Mouse (Mus musculus) frontal cortex, postnatal 10 days (tissue): ENCODE data around the gene Igfn1.

Source experiments
- DNase-seq, 2 experiments: peaks; one replicate each; pipeline ENCODE4 v3.0.0; 2022; ENCODE audit warnings: low spot score in 2 of 2, mixed read lengths in 1 of 2

The Igfn1 gene

DNA sequence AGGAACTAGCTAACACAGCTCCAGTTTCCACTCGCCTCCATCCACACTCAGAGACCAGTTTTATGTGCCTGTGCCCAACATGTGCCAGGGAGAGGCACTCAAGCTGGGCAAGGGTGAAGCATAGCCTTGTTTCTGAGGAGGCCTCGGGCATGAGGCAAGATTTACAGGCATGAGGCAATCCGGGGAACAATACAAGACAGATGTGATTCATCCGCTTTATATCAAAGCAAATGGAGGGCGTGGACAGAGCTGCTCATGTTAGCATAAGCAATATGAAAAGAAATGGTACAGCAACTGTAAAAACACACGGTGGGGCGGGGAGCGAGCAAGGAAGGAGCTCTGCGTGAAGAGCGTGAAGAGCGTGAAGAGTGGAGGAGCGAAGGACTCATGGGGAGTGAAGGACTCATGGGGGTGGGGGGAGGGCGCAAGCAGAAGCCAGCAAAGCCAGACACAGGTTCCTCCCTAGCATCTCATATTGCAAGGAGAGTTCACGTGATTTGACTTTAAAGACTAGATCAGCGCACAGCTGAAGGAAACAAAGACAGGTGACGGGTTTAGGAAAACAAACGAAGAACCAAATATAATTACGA, 72.3 kb downstream of the Igfn1 start:
- DNase-seq: no peak

DNA sequence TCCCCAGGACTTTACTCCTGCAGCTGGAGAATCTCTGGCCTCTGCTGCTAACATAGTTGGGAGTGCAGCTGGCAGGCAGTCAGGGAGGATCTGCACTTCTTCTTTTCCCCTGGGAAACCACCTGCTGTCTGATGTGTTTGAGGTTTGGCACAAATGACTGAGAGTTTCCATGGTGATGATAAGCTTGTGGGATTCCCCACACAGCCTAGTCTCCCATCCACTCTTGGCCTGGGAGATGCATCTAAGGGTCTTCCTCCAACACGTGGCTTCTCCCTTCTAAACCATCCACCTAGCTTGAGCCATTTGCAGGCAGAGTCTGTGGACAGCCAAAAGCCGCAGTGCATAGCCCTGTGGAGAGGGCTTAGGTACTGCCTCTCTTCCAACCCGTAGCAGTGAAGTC, 76.3 kb downstream of the Igfn1 start:
- no peak for DNase-seq

DNA sequence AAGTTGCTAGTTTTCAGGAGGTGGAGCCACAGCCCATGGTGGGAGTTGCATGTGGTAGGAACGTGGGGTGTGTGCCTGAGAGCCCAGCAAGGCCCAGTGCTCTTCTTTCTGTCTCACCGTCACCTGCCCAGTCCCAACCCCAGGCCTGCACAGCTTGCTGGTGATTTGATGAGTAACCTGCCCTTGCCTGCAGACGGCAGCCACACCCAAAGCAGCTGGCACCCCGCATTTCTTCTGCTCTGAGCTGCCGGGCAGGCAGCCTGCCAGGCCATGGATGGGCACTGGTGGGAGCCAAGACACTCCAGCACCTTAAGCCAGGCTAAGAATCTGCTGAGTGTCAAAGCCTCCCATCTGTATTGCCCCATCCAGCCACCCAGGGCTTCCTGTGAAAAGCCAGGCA, 80.3 kb downstream of the Igfn1 start:
- DNase-seq: no peak

GRCm38 (mm10) chr1:135924377-135924994, 81.7 kb downstream of the Igfn1 start:
- no peak for DNase-seq

DNA sequence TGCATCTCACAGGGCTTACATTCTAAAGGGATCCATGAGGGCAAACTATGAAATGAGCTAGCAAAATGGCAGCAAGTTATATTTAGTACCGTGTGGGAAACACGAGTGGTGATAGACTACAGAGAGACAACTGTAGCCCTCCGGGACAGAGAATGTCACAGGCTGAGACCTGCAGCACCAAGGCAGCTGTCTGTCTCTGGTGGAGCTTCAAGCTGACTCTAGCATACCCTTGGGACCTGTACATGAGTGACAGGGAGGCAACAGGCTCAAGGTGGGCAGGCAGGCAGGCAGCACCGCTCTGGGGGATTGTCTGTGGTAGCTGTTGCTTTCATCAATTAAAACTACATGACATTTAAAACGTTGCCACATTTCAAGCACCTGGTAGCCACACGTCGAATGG, 82.9 kb downstream of the Igfn1 start:
- no peak for DNase-seq

- no peak for DNase-seq
Measured at GRCm38 (mm10) chr1:135918644-135919407, 87.3 kb downstream of the Igfn1 start, which contains the start of gene Pkp1. Pkp1 (minus strand) TSS chr1:135919207.

GRCm38 (mm10) chr1:135917206-135917605, 88.9 kb downstream of the Igfn1 start:
- DNase-seq: no peak

DNA sequence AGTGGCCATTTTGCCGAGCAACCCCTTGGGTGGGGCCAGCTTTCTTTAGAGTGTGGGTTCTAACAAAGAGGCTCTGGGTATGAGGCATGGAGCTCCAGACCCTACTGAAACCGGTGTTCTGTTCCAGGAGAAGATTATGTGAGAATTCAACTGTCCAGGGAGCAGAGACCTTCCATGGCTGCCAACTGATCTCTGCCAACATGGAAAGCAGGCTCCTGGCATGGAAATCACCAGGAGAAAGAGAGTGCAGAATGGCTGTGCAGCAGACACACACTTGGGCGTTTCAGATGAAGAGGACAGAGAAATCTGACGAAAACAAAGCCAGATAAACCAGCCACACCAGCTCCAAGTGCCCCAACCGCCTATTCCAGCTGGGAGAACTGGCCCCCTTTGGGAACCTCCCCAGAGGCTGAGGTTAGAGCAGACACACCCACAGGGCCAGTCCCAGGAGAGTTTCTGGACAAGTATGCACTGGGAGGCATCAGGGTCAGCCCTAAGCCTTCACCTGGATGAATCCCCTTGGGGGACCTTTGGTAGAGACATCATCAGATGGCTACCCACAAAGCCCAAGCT, 89.6 kb downstream of the Igfn1 start:
- DNase-seq: no peak

DNA sequence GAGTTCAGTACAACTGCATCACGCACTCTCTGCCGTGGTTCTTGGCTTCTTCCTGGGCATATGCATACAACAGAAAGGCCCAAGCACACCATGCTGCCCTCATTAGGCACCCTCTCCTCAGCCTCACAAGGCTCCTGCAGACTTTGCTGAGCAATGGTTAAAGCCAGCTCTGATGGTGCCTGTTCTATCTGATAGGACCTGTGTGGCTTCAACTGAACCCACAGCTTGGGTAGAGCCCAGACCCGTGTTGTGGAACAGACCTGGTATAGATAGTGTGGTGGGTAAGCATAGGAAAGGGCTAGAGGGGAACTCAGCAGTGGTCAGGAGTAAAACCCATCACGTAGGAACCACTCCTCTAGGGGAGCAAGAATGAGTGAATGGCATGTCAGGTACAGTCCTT, 92.5 kb downstream of the Igfn1 start:
- DNase-seq: no peak

DNA sequence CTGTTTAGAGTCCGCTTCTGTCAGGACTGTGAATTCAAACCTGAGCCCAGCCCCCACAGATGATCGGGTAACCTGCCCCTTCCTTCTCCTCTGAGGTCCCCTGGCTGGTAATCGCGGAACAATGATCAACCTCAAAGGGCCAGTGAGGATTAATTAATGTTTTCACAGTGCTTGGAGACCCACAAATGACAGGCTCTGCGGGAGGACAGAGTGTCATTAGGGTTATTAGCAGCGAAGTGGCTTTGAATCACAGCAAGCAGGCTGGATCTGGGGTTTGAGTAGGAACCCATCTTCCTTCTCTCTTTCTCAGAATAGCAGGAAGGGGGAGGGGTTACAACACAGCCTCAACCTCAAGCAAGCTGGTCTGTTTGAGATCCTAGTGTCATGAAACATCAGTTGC, 96.8 kb downstream of the Igfn1 start:
- DNase-seq: no peak

GRCm38 (mm10) chr1:135906736-135907135, 99.4 kb downstream of the Igfn1 start:
- no peak for DNase-seq
